Mouse (Mus musculus) 3T3-L1 (cell line): ENCODE results near the gene Celsr1.

ENCODE experiments used
- DNase-seq: peaks from one replicate; pipeline ENCODE4 v3.0.0-alpha.2; 2015; ENCODE audit warnings: low read depth, low spot score

The Celsr1 gene

DNA sequence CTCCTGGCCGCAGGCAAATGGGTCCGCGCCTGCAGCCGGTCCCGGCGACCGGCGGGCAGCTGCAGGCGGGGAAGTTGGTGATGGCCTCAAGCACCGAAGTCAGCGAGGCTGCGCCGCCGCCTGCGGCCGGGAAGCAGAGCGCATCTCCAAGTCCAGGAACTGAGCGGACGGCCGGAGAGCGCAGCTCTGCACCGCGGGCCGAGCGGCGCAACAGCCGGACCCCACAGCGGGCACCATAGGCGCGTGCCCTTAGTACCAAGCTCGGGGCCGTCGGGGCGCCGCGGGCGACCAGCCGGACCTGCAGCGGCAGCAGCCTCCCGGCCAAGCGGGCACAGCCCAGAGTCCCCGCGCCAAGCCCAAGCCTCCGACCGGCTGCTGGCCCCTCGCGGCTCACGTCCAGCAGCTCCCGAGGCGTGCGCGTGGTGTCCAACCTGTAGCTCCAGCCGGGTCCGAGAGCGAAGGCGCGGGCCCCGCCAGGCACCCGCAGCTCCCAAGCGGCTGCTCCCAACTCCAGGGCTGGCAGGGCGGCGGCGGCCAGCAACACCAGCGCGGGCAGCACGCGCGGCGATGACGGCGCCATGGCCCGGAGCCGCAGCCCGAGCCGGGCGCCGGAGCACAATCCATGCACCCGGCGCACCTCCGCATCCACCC is at the start of gene Celsr1:
TSS of gene Celsr1 (minus strand) at position 587 of the 651 bp plus-strand sequence.
- DNase-seq: no peak

DNA sequence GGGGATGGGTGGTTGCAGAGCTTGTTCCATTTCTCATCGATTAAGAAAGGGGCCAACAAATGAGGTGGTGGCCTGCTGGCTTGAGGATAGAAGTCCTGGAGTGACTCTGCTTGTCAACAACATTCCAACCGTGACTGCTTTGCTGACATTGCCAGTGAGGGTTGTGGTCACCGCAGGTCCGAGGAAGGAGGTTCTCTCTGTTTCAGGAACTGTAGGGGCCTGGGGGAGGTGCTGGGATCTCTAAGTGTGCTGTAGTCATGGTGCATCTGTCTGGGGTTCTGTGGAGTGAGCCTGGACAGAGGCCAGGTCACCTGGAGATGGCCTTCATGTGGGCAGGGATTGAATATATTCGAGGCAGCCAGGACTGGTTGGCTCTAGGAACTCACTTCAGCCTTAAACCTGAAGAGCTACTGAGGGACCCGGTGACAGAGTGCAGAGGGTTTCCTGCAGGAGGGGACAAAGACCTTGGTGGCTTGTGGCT is 49.7 kb upstream of the Celsr1 start:
- DNase-seq: peak; percentile 40

DNA sequence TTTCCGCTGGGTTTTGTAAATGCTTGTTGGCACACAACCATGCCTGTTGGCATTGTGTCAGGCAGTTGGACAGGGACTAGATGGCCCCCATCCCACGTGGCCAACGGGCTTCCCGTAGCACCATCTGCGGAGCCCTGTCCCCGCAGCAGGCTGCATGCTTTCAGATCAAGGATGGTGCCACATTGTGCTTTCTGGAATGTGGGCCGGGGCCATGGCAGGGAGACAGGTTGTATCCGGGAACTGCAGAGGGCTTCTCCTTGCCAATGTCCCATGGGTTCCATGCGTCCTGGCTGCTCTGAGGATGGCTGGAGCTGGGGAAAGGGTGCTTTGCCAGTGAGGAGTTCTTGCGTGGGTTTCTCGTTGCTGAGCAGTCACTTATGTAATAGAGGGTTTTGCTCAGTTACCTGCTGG is 49.0 kb upstream of the Celsr1 start:
- no peak for DNase-seq

DNA sequence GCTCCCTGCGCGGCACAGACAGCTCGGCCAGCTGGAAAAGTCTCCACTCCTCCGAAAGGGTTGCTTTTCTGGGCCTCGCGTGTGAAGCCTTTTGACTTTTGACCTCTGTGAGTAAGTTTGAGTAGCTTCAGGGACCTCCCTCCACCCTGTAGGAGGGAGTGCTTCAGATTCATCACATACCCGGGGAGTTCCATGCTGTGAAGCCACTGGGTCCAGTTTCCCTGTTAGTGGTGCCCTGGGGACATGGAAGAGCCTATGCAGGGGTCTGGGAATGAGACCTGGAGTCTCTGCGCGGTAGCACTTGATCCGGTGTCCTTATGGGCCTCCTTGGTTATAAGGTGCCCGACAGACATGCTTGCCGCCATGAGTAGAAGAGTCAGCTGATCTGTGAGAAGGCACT is 48.1 kb upstream of the Celsr1 start:
- no peak for DNase-seq

DNA sequence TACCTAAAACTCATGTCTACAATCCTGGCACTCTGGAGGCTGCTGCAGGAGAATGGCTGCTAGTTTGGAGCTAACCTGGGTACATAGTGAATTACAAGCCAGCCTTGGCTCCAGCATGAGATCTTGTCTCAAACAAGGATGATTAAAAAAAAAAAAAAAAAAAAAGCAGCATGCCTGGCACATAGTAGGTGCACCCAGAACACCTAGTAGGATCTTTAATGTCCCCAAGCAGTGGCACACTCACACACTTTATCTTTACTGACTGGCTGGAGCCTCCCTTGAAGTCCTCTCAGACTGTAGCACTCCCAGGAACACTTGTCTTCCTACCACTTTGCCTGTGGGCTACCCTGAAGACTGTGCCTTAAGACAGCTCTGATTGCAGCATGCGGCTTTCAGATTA is 46.8 kb upstream of the Celsr1 start:
- DNase-seq: no peak

DNA sequence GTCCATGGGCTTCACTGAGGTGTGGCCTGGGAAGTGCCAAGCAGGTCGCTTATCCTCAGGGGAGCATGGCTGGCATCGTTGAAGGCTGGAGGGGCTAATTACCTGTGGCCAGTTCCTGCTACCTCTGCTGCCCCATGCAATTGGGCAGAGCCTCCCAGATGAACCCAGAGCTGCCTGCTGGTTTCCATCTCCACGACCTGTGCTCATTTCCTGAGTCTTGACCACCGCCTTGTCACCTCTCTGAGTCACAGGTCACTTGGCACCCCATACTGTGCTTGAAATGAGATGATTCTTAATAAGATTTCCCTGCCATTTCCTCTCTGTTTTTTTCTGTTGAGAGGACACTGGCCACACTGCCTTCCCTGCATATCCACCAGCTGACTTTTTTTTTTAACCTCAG is 46.3 kb upstream of the Celsr1 start:
- DNase-seq: peak; percentile 82

DNA sequence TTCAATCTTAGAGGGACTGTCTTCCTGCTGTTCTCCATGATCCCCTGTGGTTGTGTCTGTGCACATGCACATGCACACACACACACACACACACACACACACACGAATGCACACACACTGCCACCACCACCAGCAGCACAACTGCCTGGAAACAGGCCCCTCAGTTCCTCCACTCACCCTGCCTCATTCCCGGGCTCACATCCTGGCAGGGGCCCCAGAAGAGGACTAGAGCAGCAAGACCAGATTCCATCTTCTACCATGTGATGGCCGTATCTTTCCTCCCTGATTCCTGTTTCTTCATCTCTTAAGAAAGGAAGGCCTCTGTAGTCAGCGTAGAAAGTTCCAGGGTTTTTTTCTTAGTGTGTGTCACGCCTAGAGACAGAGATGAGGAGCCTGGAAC is 45.9 kb upstream of the Celsr1 start:
- peak; percentile 61 for DNase-seq

DNA sequence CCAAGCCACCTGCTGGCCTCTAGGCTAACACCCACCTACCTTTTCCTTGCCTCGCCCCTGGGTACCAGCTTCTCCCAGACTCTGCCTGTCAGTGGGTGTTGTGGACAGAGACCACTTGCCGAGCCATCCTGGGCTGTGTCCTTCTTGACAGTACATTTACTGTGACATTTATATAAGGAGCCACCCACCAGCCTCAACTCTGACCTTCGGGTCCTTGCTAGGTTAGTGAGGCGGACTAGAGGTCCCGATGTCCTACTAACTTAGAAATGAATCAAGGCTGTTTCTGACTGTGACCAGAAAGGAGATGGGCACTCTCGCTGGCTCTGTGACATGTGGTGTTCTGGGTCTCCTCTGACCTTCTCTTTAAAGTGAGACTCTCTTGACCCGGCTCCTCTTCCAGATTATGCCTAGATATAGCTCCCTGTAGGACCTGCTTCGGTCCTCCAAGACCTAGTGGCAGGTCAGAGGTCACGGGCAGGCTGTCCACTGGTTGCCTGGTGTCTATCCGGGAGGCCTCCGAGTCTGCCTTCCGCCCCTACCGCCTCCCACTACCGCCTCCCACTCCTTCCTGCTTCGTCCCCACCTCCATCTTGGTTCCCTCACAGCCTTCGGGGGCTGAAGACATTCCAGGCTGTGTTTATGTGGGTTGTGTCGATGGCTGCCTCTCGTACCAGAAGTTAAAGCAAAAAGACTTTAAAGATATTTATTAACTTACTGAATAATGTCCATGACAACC is 45.1 kb upstream of the Celsr1 start:
- no peak for DNase-seq

DNA sequence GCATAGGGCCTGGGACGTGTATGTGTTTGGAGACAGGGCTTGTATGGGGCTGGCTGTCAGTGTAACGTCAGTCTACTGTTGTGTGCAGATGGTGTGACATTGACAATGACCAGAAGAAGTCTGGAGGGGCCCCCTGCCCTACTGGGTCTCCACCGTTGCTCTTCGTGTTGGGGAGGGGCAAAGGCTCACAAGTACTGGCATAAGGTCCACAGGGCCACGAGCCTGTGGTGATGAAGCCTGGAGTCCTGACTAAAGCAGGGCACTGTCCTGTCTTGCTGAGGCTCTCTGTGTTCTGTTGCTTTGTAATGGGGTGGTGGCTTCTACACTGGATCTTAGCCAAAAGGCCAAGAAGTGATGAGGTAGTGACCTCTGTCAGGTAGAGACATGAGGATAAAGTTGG is 44.4 kb upstream of the Celsr1 start:
- DNase-seq: no peak

DNA sequence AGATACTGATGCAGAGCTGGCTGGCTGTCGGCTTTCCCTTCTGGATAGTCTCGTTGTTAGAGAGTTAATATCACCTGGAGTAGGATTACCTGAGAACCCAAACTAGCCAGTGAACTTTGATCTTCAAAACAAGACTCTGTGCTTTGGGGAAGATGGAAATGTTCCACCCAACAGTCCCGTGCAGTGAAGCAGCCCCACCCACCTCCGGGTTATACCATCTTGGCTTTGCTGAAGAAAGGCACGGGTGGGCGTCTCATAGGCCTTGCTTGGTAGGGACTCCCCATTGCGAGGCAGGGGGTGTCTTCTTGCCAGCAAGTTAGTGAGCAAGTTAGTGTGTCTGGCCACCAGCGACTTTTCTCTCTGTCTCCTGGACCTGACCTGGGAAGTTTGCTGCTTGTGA is 42.8 kb upstream of the Celsr1 start:
- DNase-seq: no peak

DNA sequence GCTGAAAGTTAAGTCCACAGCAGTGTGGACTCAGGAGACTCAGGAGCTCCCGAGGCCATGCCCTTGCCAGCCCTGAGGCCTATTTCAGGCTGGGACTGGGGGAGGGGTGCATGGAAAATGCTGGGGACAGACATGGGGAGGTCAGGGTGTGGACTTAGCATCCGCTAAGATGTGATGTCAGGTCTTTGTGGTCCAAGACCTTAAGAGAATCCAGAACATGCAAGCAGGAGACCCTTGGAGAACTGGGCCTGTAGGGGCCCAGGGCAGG is 42.4 kb upstream of the Celsr1 start:
- no peak for DNase-seq

DNA sequence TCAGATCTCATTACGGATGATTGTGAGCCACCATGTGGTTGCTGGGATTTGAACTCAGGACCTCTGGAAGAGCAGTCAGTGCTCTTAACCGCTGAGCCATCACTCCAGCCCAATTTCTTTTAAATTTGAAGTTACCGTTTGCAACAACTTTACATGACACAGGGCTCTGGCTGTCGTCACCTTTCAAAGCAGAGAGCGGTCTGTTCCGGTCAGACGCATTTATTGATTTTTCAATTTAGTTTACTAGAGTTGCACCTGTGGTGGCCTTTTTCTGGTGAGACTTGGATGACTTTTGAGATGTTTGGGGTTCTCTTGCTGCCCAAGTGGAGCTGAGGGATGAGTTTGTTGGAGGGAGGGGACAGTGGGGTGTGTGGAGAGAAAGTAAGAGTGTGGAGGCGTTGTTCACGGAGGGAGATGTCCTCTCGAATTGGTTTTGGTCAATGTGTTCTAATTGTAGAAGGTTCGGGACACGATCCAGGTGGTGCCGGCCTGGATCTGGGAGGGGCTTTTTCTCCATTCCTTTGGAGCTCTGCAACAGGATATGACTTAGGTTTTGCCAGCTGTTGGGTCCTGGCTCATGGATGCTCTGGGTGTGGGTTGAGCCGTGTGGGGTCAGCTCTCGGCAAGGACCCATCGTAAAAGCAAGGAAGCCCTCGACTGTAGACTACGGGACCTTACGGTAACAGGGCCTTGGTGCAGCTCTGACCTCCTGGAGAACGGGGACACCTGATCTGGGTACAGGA is 41.9 kb upstream of the Celsr1 start:
- no peak for DNase-seq

DNA sequence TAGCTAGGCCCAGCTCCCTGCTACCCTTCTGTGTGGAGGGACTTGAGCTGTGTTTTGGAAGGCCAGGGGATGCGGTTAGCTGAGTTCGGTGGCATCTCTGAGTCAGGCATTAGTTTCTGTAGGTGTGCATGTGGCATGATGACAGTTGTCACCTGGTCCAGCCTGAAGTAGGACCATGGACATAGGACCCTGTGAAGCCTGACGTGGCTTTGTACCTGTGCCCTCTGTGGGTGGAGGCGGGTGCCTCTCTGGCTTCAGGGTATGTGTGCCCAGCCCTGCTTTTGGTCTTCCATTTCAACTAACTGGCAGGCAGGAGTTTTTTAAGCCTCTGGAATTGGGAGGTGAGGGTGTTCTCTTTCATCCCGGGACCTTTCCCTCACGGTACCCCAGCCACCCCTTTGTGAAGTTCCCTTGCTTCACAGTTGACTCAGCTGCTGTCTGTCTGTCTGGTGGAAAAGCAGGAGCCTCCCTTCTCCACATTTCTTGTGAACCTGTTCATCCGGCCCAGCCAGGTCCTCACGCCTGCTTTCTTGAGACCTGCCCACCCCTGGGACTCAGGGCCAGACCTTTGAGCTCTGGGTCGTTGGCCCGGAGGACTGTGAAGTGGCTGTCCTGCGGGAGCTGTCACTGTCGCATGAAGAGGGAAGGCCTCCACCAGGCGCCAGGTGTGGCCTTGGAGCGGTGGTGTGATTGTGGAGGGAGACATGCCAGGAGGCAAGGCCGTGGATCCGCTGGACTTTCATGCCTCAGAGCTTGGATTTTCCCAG is 40.8 kb upstream of the Celsr1 start:
- DNase-seq: no peak

DNA sequence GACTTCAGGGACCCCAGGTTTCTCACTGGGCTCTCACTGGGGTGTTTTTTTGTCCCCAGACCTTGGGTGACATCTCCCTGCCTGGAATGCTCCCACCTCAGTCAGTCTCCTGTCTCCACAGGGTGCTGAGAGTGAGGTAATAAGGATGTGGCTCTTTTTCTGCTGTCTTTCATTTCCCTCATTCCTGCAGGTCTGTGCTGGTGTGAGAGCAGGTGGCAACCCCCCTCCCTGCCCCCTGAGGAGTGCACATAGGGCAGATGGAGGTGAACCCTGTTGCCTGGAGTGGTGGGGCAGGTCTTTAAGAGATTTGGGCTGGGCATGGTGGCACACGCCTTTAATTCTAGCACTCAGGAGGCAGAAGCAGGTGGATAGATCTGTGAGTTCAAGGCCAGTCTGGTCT is 37.6 kb upstream of the Celsr1 start:
- no peak for DNase-seq

DNA sequence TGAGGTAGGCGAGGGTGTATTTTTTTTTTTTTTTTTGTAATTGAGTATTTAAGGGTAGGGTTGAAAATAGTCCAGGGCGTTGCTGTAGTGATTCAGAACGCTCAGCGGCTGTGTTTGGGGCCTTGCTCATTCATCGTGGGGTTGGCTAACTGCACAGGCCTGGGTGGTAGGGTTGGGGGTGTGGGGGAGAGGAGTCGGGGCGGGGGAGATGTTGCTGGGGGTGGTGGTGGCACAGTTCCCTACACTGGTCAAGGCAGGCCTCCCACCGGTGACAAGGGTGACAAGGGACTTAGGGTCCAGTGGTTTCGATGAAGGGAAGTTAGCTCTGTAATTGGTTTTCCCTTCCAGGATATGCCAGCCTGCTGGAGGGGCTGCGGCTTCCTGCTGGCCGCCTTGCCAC is 36.8 kb upstream of the Celsr1 start:
- no peak for DNase-seq

DNA sequence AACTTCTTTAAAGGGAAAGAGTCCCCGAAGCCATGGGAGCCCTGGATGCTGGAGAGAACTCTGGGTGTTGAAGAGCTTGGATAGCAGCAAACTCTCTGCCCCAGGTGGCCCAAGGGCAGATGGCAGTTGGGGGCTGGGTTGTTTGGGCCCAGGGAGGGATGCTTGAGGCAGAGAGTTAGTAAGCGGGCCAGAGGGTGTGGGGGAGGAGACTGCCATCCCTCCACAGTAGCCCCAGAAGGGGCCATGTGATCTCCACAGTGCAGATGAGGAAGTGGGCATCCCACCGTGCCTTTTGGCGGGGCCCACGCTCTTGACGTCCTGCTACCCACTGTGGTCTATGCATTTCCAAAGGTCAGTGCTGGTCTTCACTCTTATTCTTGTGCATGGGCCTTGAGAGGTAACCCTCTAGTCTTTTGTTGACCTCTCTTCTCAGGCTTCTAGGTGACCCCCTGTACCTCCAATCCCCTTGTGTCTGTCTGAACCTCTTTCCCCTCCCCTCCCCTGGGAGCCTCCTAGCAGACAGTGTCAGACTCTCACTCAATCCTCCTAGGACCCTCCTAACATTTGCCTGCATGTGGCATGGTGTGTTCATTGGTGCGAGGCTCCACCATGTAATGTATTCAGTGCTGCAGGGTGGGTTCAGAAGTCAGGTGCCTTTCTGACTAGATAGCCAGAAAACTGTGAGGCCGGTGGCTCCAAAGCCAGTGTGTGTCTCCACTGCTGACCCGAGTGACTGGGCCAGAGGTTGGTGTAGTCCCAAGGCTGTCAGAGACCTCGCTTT is 35.6 kb upstream of the Celsr1 start:
- no peak for DNase-seq

DNA sequence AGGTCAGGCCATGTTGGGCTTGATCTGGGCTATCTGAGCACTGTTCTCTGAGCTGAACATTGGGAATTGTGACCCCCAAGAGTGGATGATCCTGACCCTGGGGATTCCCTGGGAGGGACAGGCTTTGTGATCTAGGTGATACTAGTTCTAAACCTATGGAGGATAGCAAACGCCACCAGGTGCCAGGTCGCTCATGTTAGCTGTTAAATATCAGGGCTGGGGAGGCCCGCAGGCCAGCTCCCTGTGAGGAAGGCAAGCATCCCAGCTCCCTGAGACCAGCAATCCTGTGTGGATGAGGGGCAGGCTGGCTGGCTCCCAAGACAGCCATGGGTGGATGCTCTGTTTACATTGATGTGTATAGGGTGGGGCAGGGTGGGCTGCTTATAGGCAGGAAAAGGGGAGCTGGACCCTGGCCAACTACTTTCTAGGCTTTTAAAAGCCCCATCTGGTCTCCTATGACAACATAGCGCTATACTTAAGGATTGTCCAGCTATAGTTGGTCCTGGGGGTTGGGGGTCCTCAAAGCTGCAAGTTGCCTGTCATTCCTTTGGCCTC is 34.4 kb upstream of the Celsr1 start:
- DNase-seq: no peak

DNA sequence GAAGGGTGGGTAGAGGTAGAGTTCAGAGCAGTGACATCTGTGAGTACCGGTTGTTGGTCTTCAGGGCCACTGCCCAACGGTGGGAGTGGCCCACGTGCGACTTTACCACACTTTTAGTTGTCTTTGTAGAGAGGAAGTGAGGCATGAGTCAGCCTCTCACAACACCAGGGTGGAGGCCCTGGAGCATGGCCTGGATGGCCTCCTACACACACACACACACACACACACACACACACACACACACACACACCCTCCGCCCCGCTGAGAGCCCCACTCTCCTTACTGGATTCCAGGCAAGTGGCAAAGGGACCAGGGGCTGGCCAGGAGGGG is 34.0 kb upstream of the Celsr1 start:
- peak; percentile 87 for DNase-seq

DNA sequence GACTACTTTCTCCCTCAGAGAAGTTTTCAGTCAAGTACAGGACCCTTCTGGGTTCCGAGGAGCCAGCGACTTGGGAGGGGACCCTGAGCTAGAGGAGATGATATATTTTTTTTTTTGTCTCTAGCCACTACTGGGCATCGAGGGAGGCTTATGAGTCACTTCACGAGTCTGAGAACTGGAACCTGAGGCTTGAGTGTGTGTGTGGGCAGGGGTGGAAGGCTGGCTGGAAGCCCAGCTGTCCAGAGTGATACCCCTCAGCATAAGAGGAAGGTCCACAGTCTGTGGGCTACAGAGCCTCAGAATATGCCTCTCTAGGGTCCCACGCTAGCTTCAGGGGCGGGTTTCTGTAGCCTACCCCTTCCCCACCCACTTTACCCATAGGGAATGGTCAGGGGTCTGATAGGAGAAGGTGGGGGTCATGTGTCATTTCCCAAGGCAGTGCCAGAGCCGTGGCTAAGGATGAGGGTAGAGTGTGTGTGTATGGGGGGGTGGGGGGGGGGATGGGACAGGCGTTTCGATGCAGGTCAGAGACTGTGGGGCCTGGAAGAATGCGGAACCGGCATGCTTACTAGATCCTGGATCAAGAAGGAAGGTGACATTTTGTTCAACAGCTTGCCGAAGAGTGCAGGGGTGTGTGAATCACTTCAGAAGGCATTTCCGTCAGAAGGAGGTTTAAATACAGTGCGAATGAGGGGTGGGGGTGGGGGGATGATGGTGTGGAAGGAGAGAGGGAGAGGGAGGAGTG is 33.4 kb upstream of the Celsr1 start:
- DNase-seq: peak; percentile 73

DNA sequence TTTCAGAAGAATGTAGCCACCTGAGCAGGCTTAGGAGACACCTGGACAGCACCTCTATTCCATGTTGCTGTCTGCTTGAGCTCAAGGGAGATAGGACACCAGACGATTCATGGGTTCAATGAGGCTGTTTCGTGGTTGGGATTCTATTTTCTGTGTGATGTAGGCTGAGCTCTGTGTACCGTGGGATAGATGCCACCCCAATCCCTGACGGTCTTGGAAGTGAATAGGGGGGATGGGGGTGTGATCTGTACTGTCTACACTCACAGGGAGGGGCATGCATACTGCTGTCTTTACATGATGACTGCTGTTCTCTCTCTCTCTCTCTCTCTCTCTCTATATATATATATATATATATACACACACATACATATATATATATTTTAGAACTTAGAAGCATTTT is 31.8 kb upstream of the Celsr1 start:
- DNase-seq: no peak

DNA sequence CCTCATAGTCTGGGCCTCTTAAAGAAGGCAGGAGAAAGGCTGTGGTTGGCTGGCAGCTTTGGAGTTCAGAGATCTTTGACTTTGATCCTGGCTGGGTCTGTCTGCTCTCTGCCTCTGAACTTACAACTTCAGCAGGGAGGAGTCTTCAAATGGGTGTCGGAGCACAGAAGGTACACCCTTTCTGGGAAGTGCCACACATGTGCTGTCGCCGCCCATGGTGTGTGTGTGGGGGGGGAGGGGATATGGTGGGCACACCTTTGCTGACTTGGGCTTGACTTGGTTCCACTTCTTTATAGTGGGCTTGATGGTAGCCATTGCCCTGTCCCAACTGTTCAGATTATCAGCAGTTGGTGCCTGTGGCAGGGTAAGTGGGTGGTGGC is 31.3 kb upstream of the Celsr1 start:
- DNase-seq: no peak
